Mouse (Mus musculus) adrenal gland, adult (tissue): ENCODE data around the gene Srp14.

Source experiments
- DNase-seq, 2 experiments: peaks; one replicate each; pipeline ENCODE4 v3.0.0; 2022 to 2023; ENCODE audit warnings: low spot score in 1 of 2; ENCODE audit not compliant: inconsistent age in 2 of 2

Gene Srp14

GRCm38 (mm10) chr2:118479550-118479909, at the start of gene Srp14:
Srp14 (minus strand) TSS chr2:118479711.
- peak; percentile 94 to 97 for DNase-seq

GRCm38 (mm10) chr2:118526545-118526944, 47.0 kb upstream of the Srp14 start:
- no peak for DNase-seq

- DNase-seq: no peak
Observed at GRCm38 (mm10) chr2:118524811-118525210, 45.3 kb upstream of the Srp14 start.

- no peak for DNase-seq
Observed at GRCm38 (mm10) chr2:118523163-118523730, 43.7 kb upstream of the Srp14 start.

- DNase-seq: no peak
Observed at GRCm38 (mm10) chr2:118522265-118522664, 42.8 kb upstream of the Srp14 start.

GRCm38 (mm10) chr2:118520042-118520933, 40.8 kb upstream of the Srp14 start:
- DNase-seq: peak in 1 of 2 experiments; percentile 73

GRCm38 (mm10) chr2:118512418-118513377, 33.2 kb upstream of the Srp14 start:
- peak in 1 of 2 experiments; percentile 59 for DNase-seq

- peak in 1 of 2 experiments; percentile 76 for DNase-seq
Observed at GRCm38 (mm10) chr2:118511779-118512417, 32.4 kb upstream of the Srp14 start.

GRCm38 (mm10) chr2:118510447-118511310, 31.2 kb upstream of the Srp14 start:
- DNase-seq: peak; percentile 93 to 97

GRCm38 (mm10) chr2:118509688-118510446, 30.4 kb upstream of the Srp14 start:
- no peak for DNase-seq

- DNase-seq: no peak
Observed at GRCm38 (mm10) chr2:118507126-118507525, 27.6 kb upstream of the Srp14 start.

GRCm38 (mm10) chr2:118500191-118500590, 20.7 kb upstream of the Srp14 start:
- DNase-seq: no peak

GRCm38 (mm10) chr2:118499135-118499961, 19.8 kb upstream of the Srp14 start:
- peak in 1 of 2 experiments; percentile 50 for DNase-seq

- no peak for DNase-seq
Observed at GRCm38 (mm10) chr2:118498476-118498875, 19.0 kb upstream of the Srp14 start.

- DNase-seq: no peak
Observed at GRCm38 (mm10) chr2:118497890-118498289, 18.4 kb upstream of the Srp14 start.

- no peak for DNase-seq
Observed at GRCm38 (mm10) chr2:118495024-118495423, 15.5 kb upstream of the Srp14 start.

GRCm38 (mm10) chr2:118491741-118492395, 12.4 kb upstream of the Srp14 start:
- peak in 1 of 2 experiments; percentile 57 for DNase-seq
